Mouse (Mus musculus) T-helper 1 cell (primary cell): ENCODE data around the gene Gm42906.

Source experiments
- in situ Hi-C: fragments of 300-600 bp; cut with MboI, MseI; formaldehyde crosslinking; loops from one replicate; pipeline ENCODE4 v1.15.1; 2025; ENCODE audit warnings: high pct_unique_total_duplicates

Gm42906 gene

DNA sequence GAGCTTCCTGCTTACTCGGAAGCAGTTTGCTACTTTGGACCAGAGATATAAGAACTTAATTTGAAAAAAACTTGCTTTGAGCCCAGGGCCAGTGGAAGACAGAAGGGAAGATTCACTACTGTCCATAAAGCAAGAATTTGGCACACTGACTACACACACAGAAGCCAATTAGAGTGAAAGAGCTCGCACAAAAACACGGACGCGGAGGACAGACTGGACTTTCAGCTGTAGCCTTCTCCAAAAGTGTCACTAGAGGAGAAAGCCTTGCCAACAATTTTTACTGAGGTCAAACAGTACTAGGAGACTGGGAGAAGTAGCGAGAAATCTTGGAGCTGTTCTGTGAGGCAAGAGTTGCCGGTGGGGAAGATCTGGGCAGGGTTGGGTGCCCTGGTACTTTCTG is 128.4 kb downstream of the Gm42906 start:
- in situ Hi-C loops, result no loop called here

- in situ Hi-C loops, result no loop called here
Observed at GRCm38 (mm10) chr5:151298371-151298770, 129.6 kb downstream of the Gm42906 start.

GRCm38 (mm10) chr5:151296244-151296643 is 131.7 kb downstream of the Gm42906 start:
- in situ Hi-C loops, result no loop called here

DNA sequence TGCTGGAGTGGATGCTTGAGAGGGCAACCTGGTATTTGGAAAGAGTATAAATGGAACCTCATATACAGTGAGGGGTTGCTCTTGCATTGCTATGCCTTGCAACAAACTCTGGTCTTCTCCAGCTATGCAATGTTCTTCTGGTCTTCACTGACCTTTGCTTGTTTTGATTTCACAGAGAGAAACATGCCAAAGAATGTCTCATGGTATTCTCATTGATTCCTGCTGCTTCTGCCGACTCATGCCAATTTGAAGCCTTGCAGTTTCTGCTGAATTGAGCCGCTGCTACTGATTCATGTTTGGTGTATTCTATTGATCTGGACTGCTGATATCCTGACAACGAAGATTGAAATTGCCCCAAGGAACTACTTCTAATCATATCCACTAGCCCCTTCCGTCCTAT is 134.4 kb downstream of the Gm42906 start:
- in situ Hi-C loops, result no loop called here

GRCm38 (mm10) chr5:151292310-151292709 is 135.7 kb downstream of the Gm42906 start:
- in situ Hi-C loops, result no loop called here

GRCm38 (mm10) chr5:151286331-151286730 is 141.6 kb downstream of the Gm42906 start:
- in situ Hi-C loops, result no loop called here

DNA sequence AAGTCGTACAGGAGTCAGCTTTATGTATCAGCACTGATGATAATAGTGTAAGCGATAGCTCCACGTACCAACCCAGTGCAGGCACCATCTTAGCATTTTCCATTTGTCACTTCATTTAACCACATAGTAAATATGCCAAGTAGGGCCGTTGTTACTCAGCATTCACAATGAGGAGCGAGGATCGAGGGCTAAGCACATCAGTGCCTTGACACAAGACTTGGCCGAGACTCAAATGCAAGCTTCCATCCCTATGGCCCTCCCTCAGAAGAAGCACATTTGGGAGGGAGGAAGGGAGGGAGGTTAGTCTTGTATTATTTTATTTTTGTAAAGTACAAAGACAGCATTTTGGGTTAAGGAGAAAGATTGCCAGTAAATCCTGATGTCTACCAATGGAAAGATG is 148.4 kb downstream of the Gm42906 start:
- in situ Hi-C loops, result no loop called here

GRCm38 (mm10) chr5:151277927-151278326 is 150.0 kb downstream of the Gm42906 start:
- in situ Hi-C loops, result no loop called here

GRCm38 (mm10) chr5:151275986-151276385 is 152.0 kb downstream of the Gm42906 start:
- in situ Hi-C loops, result no loop called here

- in situ Hi-C loops, result no loop called here
Observed at GRCm38 (mm10) chr5:151274265-151274664, 153.7 kb downstream of the Gm42906 start.

- in situ Hi-C loops, result no loop called here
Observed at GRCm38 (mm10) chr5:151270815-151271214, 157.1 kb downstream of the Gm42906 start.

- in situ Hi-C loops, result no loop called here
Observed at GRCm38 (mm10) chr5:151266896-151267634, 160.9 kb downstream of the Gm42906 start.

DNA sequence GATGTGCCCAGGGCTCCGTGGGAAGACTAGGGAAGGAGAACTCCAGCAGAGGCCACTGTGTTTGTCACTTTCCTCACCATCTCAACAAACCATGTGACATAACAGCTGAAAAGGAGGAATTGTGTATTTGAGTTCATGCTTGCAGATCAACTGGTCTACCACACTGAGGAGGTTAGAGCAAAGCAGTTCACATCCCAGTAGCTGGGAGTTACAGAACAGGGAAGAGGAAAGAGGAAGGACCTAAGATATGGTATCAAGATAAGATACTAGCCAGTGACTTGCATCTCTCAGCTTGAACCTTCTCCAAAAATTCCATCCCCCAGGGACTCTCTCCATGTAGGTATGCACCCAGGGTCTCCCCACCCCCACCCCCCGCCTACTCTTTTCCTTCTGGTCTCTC is 166.4 kb downstream of the Gm42906 start:
- in situ Hi-C loops, result no loop called here

- in situ Hi-C loops, result no loop called here
Observed at GRCm38 (mm10) chr5:151252213-151252612, 175.8 kb downstream of the Gm42906 start.

- in situ Hi-C loops, result no loop called here
Observed at GRCm38 (mm10) chr5:151251656-151252055, 176.3 kb downstream of the Gm42906 start.

GRCm38 (mm10) chr5:151248671-151249620 is 179.0 kb downstream of the Gm42906 start:
- in situ Hi-C loops, result no loop called here

DNA sequence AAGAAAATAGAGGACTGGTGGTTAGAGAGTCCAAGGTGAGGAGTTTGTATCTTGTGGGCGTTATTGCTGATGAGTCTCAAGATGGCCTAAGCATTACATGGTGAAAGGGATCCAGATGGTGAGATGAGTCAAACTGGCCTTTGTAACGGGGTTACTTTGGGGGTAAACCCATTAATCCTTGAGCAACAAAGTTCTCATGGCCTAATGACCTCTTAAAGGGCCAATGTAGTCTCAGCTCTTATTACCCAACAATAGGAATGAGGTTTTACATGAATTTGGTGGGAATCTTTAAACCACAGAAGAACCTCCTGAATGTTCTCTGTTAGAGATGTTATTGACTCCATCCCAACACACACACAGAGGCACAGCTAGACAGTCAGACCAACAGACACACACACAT is 179.9 kb downstream of the Gm42906 start:
- in situ Hi-C loops, result no loop called here

DNA sequence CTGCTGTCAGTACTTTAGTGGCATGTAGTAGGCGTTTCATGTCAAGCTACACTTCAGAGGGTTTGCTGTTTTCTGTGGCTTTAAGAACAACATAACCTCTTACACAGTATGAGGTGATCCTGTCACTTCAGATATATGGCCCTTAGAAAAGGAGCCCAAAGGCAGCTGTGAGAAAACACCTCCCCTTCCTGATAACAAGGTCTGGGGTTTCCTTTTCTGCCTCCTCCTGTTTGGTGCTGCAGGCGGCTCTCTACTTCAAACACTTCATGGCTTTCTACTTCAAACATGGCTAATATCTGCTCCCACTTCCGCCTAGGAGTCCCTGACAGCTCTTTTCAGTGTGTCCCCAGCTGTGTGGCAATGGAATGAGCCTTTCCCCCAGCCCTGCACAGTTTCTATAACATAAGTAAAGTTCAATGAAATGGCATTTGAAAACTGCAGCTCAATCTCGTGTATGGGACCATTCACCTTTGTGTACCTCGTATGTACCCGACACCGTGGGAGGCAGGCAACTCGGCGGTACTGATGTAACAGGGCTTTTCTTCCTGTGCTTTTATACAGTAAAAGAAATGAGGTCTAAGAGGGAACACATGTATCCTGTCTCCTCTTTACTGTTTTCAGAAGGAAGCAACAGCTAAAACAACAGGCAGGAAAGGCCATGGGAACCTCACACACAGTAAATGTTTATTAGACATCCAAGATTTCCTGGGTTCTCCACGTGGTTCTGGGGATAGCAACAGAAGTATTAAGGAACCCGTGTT is 180.7 kb downstream of the Gm42906 start:
- in situ Hi-C loops, result no loop called here

- in situ Hi-C loops, result no loop called here
Observed at GRCm38 (mm10) chr5:151246287-151246686, 181.7 kb downstream of the Gm42906 start.

GRCm38 (mm10) chr5:151245571-151245970 is 182.4 kb downstream of the Gm42906 start:
- in situ Hi-C loops, result no loop called here

DNA sequence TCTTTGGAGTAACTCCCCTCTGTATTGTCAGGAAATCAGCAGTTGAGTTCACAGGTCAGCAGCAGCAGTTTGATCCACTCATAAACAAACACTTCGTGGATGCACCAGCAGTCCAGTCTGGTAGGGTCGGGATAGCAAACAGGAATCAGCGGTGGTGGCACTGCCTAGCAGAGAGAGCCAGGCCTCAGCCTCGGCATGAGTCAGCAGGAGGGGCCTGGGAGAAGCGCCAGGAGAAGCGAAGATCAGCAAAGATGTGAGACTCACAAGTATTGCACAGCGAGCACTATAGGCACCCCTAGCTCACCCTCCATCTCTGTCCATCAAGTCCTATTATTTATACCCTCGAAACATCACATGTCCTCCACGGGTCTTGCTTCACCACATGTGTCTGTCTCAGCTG is 189.2 kb downstream of the Gm42906 start:
- in situ Hi-C loops, result no loop called here

DNA sequence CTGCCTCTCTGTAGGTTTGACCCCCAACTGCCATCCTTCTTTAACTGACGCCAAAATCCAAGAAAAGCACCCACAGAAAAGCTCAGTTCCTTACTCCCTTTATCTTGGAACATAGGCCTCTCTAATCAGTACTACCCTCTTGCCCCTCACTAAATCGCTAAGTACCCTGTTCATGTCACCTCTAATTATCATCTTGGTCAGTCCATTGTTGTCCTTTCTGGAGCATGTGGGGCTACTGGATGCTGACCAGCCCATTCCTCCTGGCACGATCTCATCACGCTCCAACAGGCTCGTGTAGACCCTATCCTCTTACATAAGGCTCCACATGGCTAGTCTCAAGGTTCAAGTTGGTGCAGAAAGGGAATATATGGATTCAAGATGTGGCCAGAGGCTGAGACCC is 191.6 kb downstream of the Gm42906 start:
- in situ Hi-C loops, result no loop called here
